ENCODE assay signal across 8 mouse cellular contexts in genomic region chr11:119051927-119052660, GRCm38 (mm10). TPM values are rescaled to one million over a fixed set of nuclear protein-coding genes. Genes with fewer than 3 reads are reported as not detected.
A peak's percentile ranks its signal among the peaks of the same experiment; 100 is the strongest.
DNase-seq lines count a peak whose midpoint lies in the region; ATAC-seq lines count a peak whose summit lies in the region.

No protein-coding gene starts in this region.

- peaks cover 91% of the 10 kb centered on the region for H3K27me3 ChIP-seq in lung, embryonic 15.5 days
- H3K27me3 ChIP-seq in forebrain, embryonic 16.5 days (replicated peaks; ENCODE audit: control insufficient read depth, insufficient read depth, low read length): peaks cover 47% of the 10 kb centered on the region
- H3K27me3 ChIP-seq in neural tube, embryonic 11.5 days (ENCODE audit: control insufficient read depth, insufficient read depth, low read length): peaks cover 85% of the 10 kb centered on the region

- no peaks in the 10 kb centered on the region for H3K36me3 ChIP-seq in lung, embryonic 15.5 days
- H3K36me3 ChIP-seq in forebrain, embryonic 16.5 days (ENCODE audit: control insufficient read depth, insufficient read depth): no peaks in the 10 kb centered on the region
- no peaks in the 10 kb centered on the region for H3K36me3 ChIP-seq in neural tube, embryonic 11.5 days (ENCODE audit: control insufficient read depth, insufficient read depth, low read length)

- WGBS in lung, embryonic 15.5 days: 5% methylated on average over 15 of the region's 15 CpGs
- 4% methylated on average over 15 of the region's 15 CpGs for WGBS in forebrain, embryonic 16.5 days
- WGBS in neural tube, embryonic 11.5 days: 5% methylated on average over 15 of the region's 15 CpGs

- ATAC-seq in lung, embryonic 15.5 days (ENCODE audit: borderline replicate concordance, extremely low read depth, low FRiP score, low TSS enrichment): no peak
- ATAC-seq in forebrain, embryonic 16.5 days: peak; percentile 14; the same call in 1 of the 2 replicates
- ATAC-seq in neural tube, embryonic 11.5 days (ENCODE audit: insufficient read depth, low FRiP score, low TSS enrichment): no peak

- H3K4me3 ChIP-seq in lung, embryonic 15.5 days: no peak overlapping the region
- no peak overlapping the region for H3K4me3 ChIP-seq in forebrain, embryonic 16.5 days (replicated peaks; ENCODE audit: low read length)
- no peak overlapping the region for H3K4me3 ChIP-seq in neural tube, embryonic 11.5 days (ENCODE audit: low read depth, low read length)

- H3K9me3 ChIP-seq in lung, embryonic 15.5 days: no peaks in the 10 kb centered on the region
- no peaks in the 10 kb centered on the region for H3K9me3 ChIP-seq in forebrain, embryonic 16.5 days (ENCODE audit: control insufficient read depth, low read length)
- no peaks in the 10 kb centered on the region for H3K9me3 ChIP-seq in neural tube, embryonic 11.5 days (ENCODE audit: control insufficient read depth, low read length)

- H3K4me1 ChIP-seq in lung, embryonic 15.5 days: peaks cover 59% of the 10 kb centered on the region
- peaks cover 49% of the 10 kb centered on the region for H3K4me1 ChIP-seq in forebrain, embryonic 16.5 days (replicated peaks; ENCODE audit: control insufficient read depth, insufficient read depth, low read length)
- H3K4me1 ChIP-seq in neural tube, embryonic 11.5 days (ENCODE audit: control insufficient read depth, insufficient read depth, low read length): peaks cover 34% of the 10 kb centered on the region

- no peak for DNase-seq in lung, postnatal 10 days
- peak; percentile 47 for DNase-seq in adipocyte (ENCODE audit: low spot score)
- peak; percentile 60 for DNase-seq in kidney, postnatal 14 days
- peak; percentile 63 for DNase-seq in neural tube, embryonic 11.5 days (ENCODE audit: low spot score)
- DNase-seq in gastrocnemius, postnatal 10 days: no peak
- no peak for DNase-seq in spleen, postnatal 4 days (ENCODE audit: low spot score in 2 of 2)

- H3K9ac ChIP-seq in lung, embryonic 15.5 days: no peak overlapping the region
- H3K9ac ChIP-seq in forebrain, embryonic 16.5 days (replicated peaks; ENCODE audit: low read depth, low read length): peak overlapping the region; percentile 60; the same call in 1 of the 2 replicates
- H3K9ac ChIP-seq in neural tube, embryonic 11.5 days (ENCODE audit: low read length): no peak overlapping the region

- H3K27ac ChIP-seq in lung, embryonic 15.5 days: no peak overlapping the region
- peak overlapping the region; percentile 89 for H3K27ac ChIP-seq in forebrain, embryonic 16.5 days (ENCODE audit: low read length)
- no peak overlapping the region for H3K27ac ChIP-seq in neural tube, embryonic 11.5 days (ENCODE audit: low read depth, low read length)

- H3K4me2 ChIP-seq in lung, embryonic 15.5 days: peak overlapping the region; percentile 89; the same call in 1 of the 2 replicates
- H3K4me2 ChIP-seq in forebrain, embryonic 16.5 days (ENCODE audit: low read length): no peak overlapping the region
- no peak overlapping the region for H3K4me2 ChIP-seq in neural tube, embryonic 11.5 days (ENCODE audit: low read depth)

RNA-seq across cellular contexts. Expression of gene Cbx8, which starts 11.3 kb away (rescaled TPM):
- 9.4 and 11.3 TPM in 2 replicates for polyA plus RNA-seq in lung, embryonic 15.5 days (2015; fragmentation: Nextera tagmentation; extraction: Ambion mirVana)
- 12.3 and 13.4 TPM in 2 replicates for polyA plus RNA-seq in forebrain, embryonic 16.5 days (2015; fragmentation: Nextera tagmentation; extraction: Ambion mirVana)
- 6.8 and 7.0 TPM in 2 replicates for polyA plus RNA-seq in neural tube, embryonic 11.5 days (2014; fragmentation: Nextera tagmentation; extraction: Ambion mirVana)
- 1 to 10 TPM; 2.3 to 4.7 TPM for total RNA-seq in gastrocnemius, postnatal 10 days (2021)

RNA-seq across cellular contexts. Expression of gene Cbx2, which starts 29.3 kb away (rescaled TPM):
- polyA plus RNA-seq in lung, embryonic 15.5 days (2015; fragmentation: Nextera tagmentation; extraction: Ambion mirVana): 36.7 and 38.3 TPM in 2 replicates
- 24.9 and 26.7 TPM in 2 replicates for polyA plus RNA-seq in forebrain, embryonic 16.5 days (2015; fragmentation: Nextera tagmentation; extraction: Ambion mirVana)
- polyA plus RNA-seq in neural tube, embryonic 11.5 days (2014; fragmentation: Nextera tagmentation; extraction: Ambion mirVana): 61.5 and 65.0 TPM in 2 replicates
- total RNA-seq in gastrocnemius, postnatal 10 days (2021): 1 to 10 TPM; 2.3 to 3.0 TPM

RNA-seq across cellular contexts. Expression of gene Cbx4, which starts 33.9 kb away (rescaled TPM):
- 13.3 and 14.1 TPM in 2 replicates for polyA plus RNA-seq in lung, embryonic 15.5 days (2015; fragmentation: Nextera tagmentation; extraction: Ambion mirVana)
- 18.1 and 18.5 TPM in 2 replicates for polyA plus RNA-seq in forebrain, embryonic 16.5 days (2015; fragmentation: Nextera tagmentation; extraction: Ambion mirVana)
- 6.0 and 6.1 TPM in 2 replicates for polyA plus RNA-seq in neural tube, embryonic 11.5 days (2014; fragmentation: Nextera tagmentation; extraction: Ambion mirVana)
- 1 to 10 TPM; 6.2 to 9.1 TPM for total RNA-seq in gastrocnemius, postnatal 10 days (2021)

Comparison
In these comparisons a context has a peak if more than half of its experiments do, and no peak if none do; other contexts are left out.
1. DNase-seq: peak in adipocyte (single experiment), kidney, postnatal 14 days (single experiment) and neural tube, embryonic 11.5 days (single experiment); none in lung, postnatal 10 days (single experiment), gastrocnemius, postnatal 10 days (single experiment) and spleen, postnatal 4 days (0 of 2).